Mouse (Mus musculus): Measurements from ENCODE around the gene Mucl3. TPM values are rescaled to one million over a fixed set of nuclear protein-coding genes. Genes with fewer than 3 reads are reported as not detected.

Mucl3 gene
- polyA plus RNA-seq, 1 experiment from 2014 or later: 0.14 TPM

DNA sequence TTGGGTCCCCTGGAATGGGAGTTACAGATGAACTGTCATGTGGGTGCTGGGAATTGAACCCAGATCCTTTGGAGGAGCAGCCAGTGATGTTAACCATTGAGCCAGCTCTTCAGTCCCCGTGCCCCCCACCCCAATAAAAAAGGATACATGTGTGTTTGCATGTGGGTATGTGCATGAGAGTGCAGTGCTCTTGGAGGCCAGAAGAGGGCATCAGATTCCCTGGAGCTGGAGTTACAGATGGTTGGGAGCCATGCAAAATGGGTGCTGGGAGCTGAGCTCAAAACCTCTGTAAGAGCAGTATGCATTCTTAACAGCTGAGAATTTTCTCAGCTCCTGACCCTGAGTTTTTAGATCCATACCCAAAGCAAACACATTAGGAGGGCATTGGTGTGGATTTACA is 56.2 kb downstream of the Mucl3 start:
- H3K27me3 ChIP-seq (ENCODE audit: control insufficient read depth, insufficient read depth, low read depth, low read length): no peaks in the 10 kb centered on the region
- no peak for ATAC-seq
- H3K4me1 ChIP-seq (ENCODE audit: control insufficient read depth, insufficient read depth, low read length): peaks cover 2% of the 10 kb centered on the region; the same call in 1 of the 2 replicates
- no peaks in the 10 kb centered on the region for H3K36me3 ChIP-seq (ENCODE audit: control insufficient read depth, insufficient read depth, low read length)
- no peak overlapping the region for H3K9ac ChIP-seq (ENCODE audit: low read depth, low read length)
- 81% methylated on average over 1 of the region's 1 CpGs for WGBS
- H3K27ac ChIP-seq (ENCODE audit: low read length): no peak overlapping the region
- no peak overlapping the region for H3K4me2 ChIP-seq (ENCODE audit: low read length)
- H3K9me3 ChIP-seq (replicated peaks; ENCODE audit: control insufficient read depth, low read length, poor library complexity, severe bottlenecking): no peaks in the 10 kb centered on the region
- H3K4me3 ChIP-seq (ENCODE audit: low read depth, low read length): no peak overlapping the region

Other genes starting within 250 kb of the Mucl3 start
- 1.1 and 1.3 TPM in 2 replicates for gene H2-Q6, start 218.8 kb downstream of the Mucl3 start, polyA plus RNA-seq (2015; fragmentation: Nextera tagmentation; extraction: Ambion mirVana)
- 3.8 and 4.6 TPM in 2 replicates for gene H2-Q7, start 204.5 kb downstream of the Mucl3 start, polyA plus RNA-seq (2015; fragmentation: Nextera tagmentation; extraction: Ambion mirVana)
- 0.30 and 0.31 TPM in 2 replicates for gene H2-Q10, start 173.6 kb downstream of the Mucl3 start, polyA plus RNA-seq (2015; fragmentation: Nextera tagmentation; extraction: Ambion mirVana)
- 0.37 TPM in 1 of 2 replicates, not detected in the other for gene Pou5f1, start 137.7 kb downstream of the Mucl3 start, polyA plus RNA-seq (2015; fragmentation: Nextera tagmentation; extraction: Ambion mirVana)
- gene Tcf19, start 126.9 kb downstream of the Mucl3 start, polyA plus RNA-seq (2015; fragmentation: Nextera tagmentation; extraction: Ambion mirVana): 8.5 and 9.4 TPM in 2 replicates
- 3.7 and 4.0 TPM in 2 replicates for gene Cchcr1, start 126.6 kb downstream of the Mucl3 start, polyA plus RNA-seq (2015; fragmentation: Nextera tagmentation; extraction: Ambion mirVana)
- 0.60 and 0.68 TPM in 2 replicates for gene Psors1c2, start 110.5 kb downstream of the Mucl3 start, polyA plus RNA-seq (2015; fragmentation: Nextera tagmentation; extraction: Ambion mirVana)
- 0.07 and 0.09 TPM in 2 replicates for gene Cdsn, start 91.6 kb downstream of the Mucl3 start, polyA plus RNA-seq (2015; fragmentation: Nextera tagmentation; extraction: Ambion mirVana)
- not detected in 2 replicates for gene 2300002M23Rik, start 76.2 kb downstream of the Mucl3 start, polyA plus RNA-seq (2015; fragmentation: Nextera tagmentation; extraction: Ambion mirVana)
- gene Sfta2, start 42.1 kb downstream of the Mucl3 start, polyA plus RNA-seq (2015; fragmentation: Nextera tagmentation; extraction: Ambion mirVana): not detected in 2 replicates
- not detected in 2 replicates for gene Gm9573, start 17.1 kb downstream of the Mucl3 start, polyA plus RNA-seq (2015; fragmentation: Nextera tagmentation; extraction: Ambion mirVana)
- gene Vars2, start 23.9 kb upstream of the Mucl3 start, polyA plus RNA-seq (2015; fragmentation: Nextera tagmentation; extraction: Ambion mirVana): 15.1 and 15.3 TPM in 2 replicates
- gene Gtf2h4, start 30.0 kb upstream of the Mucl3 start, polyA plus RNA-seq (2015; fragmentation: Nextera tagmentation; extraction: Ambion mirVana): 26.5 and 27.3 TPM in 2 replicates
- gene Ddr1, start 60.9 kb upstream of the Mucl3 start, polyA plus RNA-seq (2015; fragmentation: Nextera tagmentation; extraction: Ambion mirVana): 87.8 and 103 TPM in 2 replicates
- 8.9 and 10.5 TPM in 2 replicates for gene Ier3, start 178.0 kb upstream of the Mucl3 start, polyA plus RNA-seq (2015; fragmentation: Nextera tagmentation; extraction: Ambion mirVana)
- gene Flot1, start 179.5 kb upstream of the Mucl3 start, polyA plus RNA-seq (2015; fragmentation: Nextera tagmentation; extraction: Ambion mirVana): 102 and 104 TPM in 2 replicates
- gene Tubb5, start 194.6 kb upstream of the Mucl3 start, polyA plus RNA-seq (2015; fragmentation: Nextera tagmentation; extraction: Ambion mirVana): 1,852 and 1,913 TPM in 2 replicates
- 8.6 and 10.3 TPM in 2 replicates for gene Mdc1, start 197.8 kb upstream of the Mucl3 start, polyA plus RNA-seq (2015; fragmentation: Nextera tagmentation; extraction: Ambion mirVana)
- gene Nrm, start 217.6 kb upstream of the Mucl3 start, polyA plus RNA-seq (2015; fragmentation: Nextera tagmentation; extraction: Ambion mirVana): 13.5 and 14.6 TPM in 2 replicates
- 18.4 and 18.8 TPM in 2 replicates for gene Ppp1r18, start 221.9 kb upstream of the Mucl3 start, polyA plus RNA-seq (2015; fragmentation: Nextera tagmentation; extraction: Ambion mirVana)
- gene Dhx16, start 236.1 kb upstream of the Mucl3 start, polyA plus RNA-seq (2015; fragmentation: Nextera tagmentation; extraction: Ambion mirVana): 28.4 and 30.5 TPM in 2 replicates

Measured in midbrain, embryonic 16.5 days (tissue).